Mouse (Mus musculus): ENCODE data around the gene Fpr3. TPM values are rescaled to one million over a fixed set of nuclear protein-coding genes. Genes with fewer than 3 reads are reported as not detected.

Fpr3 gene
- polyA plus RNA-seq, 1 experiment from 2014 or later: not detected

DNA sequence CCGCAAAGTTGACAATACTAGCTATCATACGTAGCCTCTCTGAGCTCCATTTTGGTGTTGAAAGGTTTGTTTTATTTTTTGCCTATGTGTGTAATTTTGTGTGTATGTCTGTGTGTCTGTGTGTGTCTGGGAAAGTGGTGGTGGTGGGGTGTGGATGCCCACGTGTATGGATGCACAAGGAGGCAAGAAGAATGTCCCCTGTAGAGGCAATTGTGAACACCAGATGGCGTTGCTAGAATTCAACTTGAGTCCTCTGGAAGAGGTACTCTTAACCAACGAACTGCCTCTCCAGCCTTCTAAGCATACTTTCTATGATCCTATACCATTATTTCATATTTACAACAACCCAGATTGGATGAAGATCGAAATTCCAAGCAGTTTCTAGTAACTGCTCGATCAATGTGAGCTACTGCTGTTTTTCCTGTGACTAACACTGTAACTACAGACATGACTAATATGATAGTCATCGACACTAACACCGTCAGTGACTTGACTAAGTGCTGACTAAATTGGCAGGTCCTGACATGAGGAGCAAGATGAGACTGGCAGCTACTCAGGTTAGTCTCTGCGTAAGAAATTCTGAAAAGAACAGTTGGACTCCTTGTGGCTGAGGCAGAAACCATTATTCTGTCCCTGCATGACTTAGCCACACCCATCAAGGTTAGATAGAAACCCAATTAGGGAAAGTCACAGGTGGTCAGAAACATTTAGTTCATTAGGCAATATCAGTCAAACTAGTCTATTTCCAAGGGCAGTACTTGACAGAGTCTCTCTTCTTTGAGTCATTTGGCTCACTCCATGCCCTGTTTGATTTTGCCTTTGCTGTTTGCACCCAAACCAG, 42.2 kb upstream of the Fpr3 start:
- ATAC-seq (no peak), DNase-seq (ENCODE audit: low spot score) (peak; percentile 44)
- Histone ChIP-seq H3K9me3 (ENCODE audit: low read length) (no peaks in the 10 kb centered on the region), H3K36me3 (ENCODE audit: insufficient read depth, low read length) (no peaks in the 10 kb centered on the region), H3K27ac (ENCODE audit: low read length) (no peak overlapping the region), H3K9ac (replicated peaks; ENCODE audit: low read depth) (no peak overlapping the region), H3K27me3 (replicated peaks; ENCODE audit: insufficient read depth, low read length) (no peaks in the 10 kb centered on the region), H3K4me3 (ENCODE audit: low read depth, low read length) (no peak overlapping the region), H3K4me2 (replicated peaks; ENCODE audit: low read depth, low read length) (no peak overlapping the region), H3K4me1 (ENCODE audit: insufficient read depth, low read depth, low read length) (no peaks in the 10 kb centered on the region)
- TF ChIP-seq CTCF (IDR thresholded peaks at IDR 0.05): peak; percentile 59
- no peak for TF ChIP-seq EP300 (IDR thresholded peaks at IDR 0.05)
- WGBS: 74% methylated on average over 10 of the region's 10 CpGs

- 69% methylated on average over 2 of the region's 2 CpGs for WGBS
- Histone ChIP-seq H3K4me3 (ENCODE audit: low read depth, low read length) (no peak overlapping the region), H3K27me3 (replicated peaks; ENCODE audit: insufficient read depth, low read length) (no peaks in the 10 kb centered on the region), H3K36me3 (ENCODE audit: insufficient read depth, low read length) (no peaks in the 10 kb centered on the region), H3K9me3 (ENCODE audit: low read length) (no peaks in the 10 kb centered on the region), H3K4me2 (replicated peaks; ENCODE audit: low read depth, low read length) (no peak overlapping the region), H3K27ac (ENCODE audit: low read length) (no peak overlapping the region), H3K9ac (replicated peaks; ENCODE audit: low read depth) (no peak overlapping the region), H3K4me1 (ENCODE audit: insufficient read depth, low read depth, low read length) (no peaks in the 10 kb centered on the region)
- ATAC-seq: no peak
- TF ChIP-seq CTCF (IDR thresholded peaks at IDR 0.05) (no peak), EP300 (IDR thresholded peaks at IDR 0.05) (no peak)
- DNase-seq (ENCODE audit: low spot score): no peak
Measured at GRCm38 (mm10) chr17:17848988-17849387, 38.7 kb upstream of the Fpr3 start.

GRCm38 (mm10) chr17:17849906-17850712, 37.5 kb upstream of the Fpr3 start:
- WGBS: 31% methylated on average over 55 of the region's 55 CpGs
- Histone ChIP-seq H3K9ac (replicated peaks; ENCODE audit: low read depth) (no peak overlapping the region), H3K36me3 (ENCODE audit: insufficient read depth, low read length) (no peaks in the 10 kb centered on the region), H3K4me3 (ENCODE audit: low read depth, low read length) (no peak overlapping the region), H3K27me3 (replicated peaks; ENCODE audit: insufficient read depth, low read length) (no peaks in the 10 kb centered on the region), H3K9me3 (ENCODE audit: low read length) (no peaks in the 10 kb centered on the region), H3K27ac (ENCODE audit: low read length) (no peak overlapping the region), H3K4me2 (replicated peaks; ENCODE audit: low read depth, low read length) (no peak overlapping the region), H3K4me1 (ENCODE audit: insufficient read depth, low read depth, low read length) (no peaks in the 10 kb centered on the region)
- no peak for DNase-seq (ENCODE audit: low spot score)
- TF ChIP-seq CTCF (IDR thresholded peaks at IDR 0.05) (no peak), EP300 (IDR thresholded peaks at IDR 0.05) (no peak)
- no peak for ATAC-seq

DNA sequence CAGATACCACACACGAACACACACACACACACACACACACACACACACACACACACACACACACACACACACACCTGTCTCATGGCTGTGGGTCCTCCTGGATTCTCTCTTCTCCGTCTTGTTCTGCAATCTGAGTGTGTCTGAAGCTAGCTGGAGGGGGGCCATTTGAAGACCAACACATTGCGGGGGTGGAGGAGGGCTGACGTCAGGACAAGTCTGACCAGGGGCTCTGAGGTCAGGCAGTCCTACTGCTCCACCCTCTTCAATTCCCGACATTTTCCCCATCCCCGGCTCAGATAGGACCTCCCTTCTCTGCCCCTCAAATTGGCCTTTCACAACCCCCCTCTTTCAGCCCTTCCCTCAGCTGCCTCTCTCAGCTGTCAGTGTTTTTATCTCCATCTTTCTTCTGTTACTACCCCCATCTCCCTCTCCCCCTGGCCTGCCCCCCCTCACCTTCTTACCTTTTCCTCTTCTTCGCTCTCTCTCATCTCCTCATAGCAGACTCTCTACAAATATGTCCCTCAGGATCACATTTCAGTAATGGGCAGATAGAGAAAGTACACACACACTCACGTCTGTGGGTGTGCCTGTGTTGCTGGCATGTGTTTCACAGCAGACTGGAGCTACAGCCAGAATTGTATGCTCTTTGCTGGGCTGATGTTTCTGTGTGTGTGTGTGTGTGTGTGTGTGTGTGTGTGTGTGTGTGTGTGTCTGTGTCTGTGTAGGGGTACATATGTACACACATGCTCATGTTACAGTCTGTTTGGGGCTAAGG, 32.4 kb upstream of the Fpr3 start, which contains the start of gene Has1:
Gene Has1 (minus strand): TSS at position 142 of the 775 bp plus-strand sequence.
- Histone ChIP-seq H3K9me3 (ENCODE audit: low read length) (no peaks in the 10 kb centered on the region), H3K36me3 (ENCODE audit: insufficient read depth, low read length) (no peaks in the 10 kb centered on the region), H3K27ac (ENCODE audit: low read length) (no peak within 1 kb of the TSS), H3K4me3 (ENCODE audit: low read depth, low read length) (no peak within 1 kb of the TSS), H3K27me3 (replicated peaks; ENCODE audit: insufficient read depth, low read length) (no peaks in the 10 kb centered on the region), H3K4me1 (ENCODE audit: insufficient read depth, low read depth, low read length) (no peaks in the 10 kb centered on the region), H3K4me2 (replicated peaks; ENCODE audit: low read depth, low read length) (no peak within 1 kb of the TSS), H3K9ac (replicated peaks; ENCODE audit: low read depth) (no peak within 1 kb of the TSS)
- DNase-seq (ENCODE audit: low spot score) (peak; percentile 32), ATAC-seq (peak; percentile 62)
- 33% methylated on average over 8 of the region's 8 CpGs for WGBS
- TF ChIP-seq CTCF (IDR thresholded peaks at IDR 0.05) (no peak), EP300 (IDR thresholded peaks at IDR 0.05) (no peak)

DNA sequence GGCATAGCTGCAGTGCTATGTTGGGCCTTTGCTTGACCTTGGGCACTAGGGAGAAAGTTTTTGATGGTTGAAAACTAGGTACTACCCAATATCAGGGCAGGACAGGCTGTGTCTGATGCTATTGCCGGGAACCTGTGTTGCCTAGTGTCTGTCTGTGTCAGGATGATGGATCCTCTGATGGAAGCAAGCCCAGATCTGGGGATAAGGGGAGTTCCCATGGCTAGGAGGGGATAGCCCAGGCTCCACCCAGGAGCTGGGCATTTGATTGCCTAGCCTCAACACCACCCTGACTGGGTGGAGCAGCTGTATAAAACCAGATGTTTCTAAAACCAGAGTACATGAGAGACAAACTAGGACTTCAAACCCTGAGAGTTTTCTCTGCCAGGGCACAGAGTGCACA, 31.0 kb upstream of the Fpr3 start:
- ATAC-seq: 0 out of 2 replicates have a peak, but pooled peaks have one; percentile 12
- no peaks in the 10 kb centered on the region for H3K27me3 ChIP-seq (replicated peaks; ENCODE audit: insufficient read depth, low read length)
- H3K27ac ChIP-seq (ENCODE audit: low read length): no peak overlapping the region
- no peak for TF ChIP-seq EP300 (IDR thresholded peaks at IDR 0.05)
- TF ChIP-seq CTCF (IDR thresholded peaks at IDR 0.05): no peak
- no peaks in the 10 kb centered on the region for H3K9me3 ChIP-seq (ENCODE audit: low read length)
- no peak for DNase-seq (ENCODE audit: low spot score)
- no peaks in the 10 kb centered on the region for H3K4me1 ChIP-seq (ENCODE audit: insufficient read depth, low read depth, low read length)
- no peak overlapping the region for H3K4me3 ChIP-seq (ENCODE audit: low read depth, low read length)
- H3K9ac ChIP-seq (replicated peaks; ENCODE audit: low read depth): no peak overlapping the region
- H3K4me2 ChIP-seq (replicated peaks; ENCODE audit: low read depth, low read length): no peak overlapping the region
- H3K36me3 ChIP-seq (ENCODE audit: insufficient read depth, low read length): no peaks in the 10 kb centered on the region
- 40% methylated on average over 1 of the region's 1 CpGs for WGBS

GRCm38 (mm10) chr17:17857446-17857845, 30.2 kb upstream of the Fpr3 start:
- Histone ChIP-seq H3K9me3 (ENCODE audit: low read length) (no peaks in the 10 kb centered on the region), H3K36me3 (ENCODE audit: insufficient read depth, low read length) (no peaks in the 10 kb centered on the region), H3K27ac (ENCODE audit: low read length) (no peak overlapping the region), H3K9ac (replicated peaks; ENCODE audit: low read depth) (no peak overlapping the region), H3K27me3 (replicated peaks; ENCODE audit: insufficient read depth, low read length) (no peaks in the 10 kb centered on the region), H3K4me2 (replicated peaks; ENCODE audit: low read depth, low read length) (no peak overlapping the region), H3K4me3 (ENCODE audit: low read depth, low read length) (no peak overlapping the region), H3K4me1 (ENCODE audit: insufficient read depth, low read depth, low read length) (no peaks in the 10 kb centered on the region)
- WGBS: 50% methylated on average over 1 of the region's 1 CpGs
- ATAC-seq (no peak), DNase-seq (ENCODE audit: low spot score) (no peak)
- no peak for TF ChIP-seq EP300 (IDR thresholded peaks at IDR 0.05)
- TF ChIP-seq CTCF (IDR thresholded peaks at IDR 0.05): no peak
